Mouse (Mus musculus): Measurements from ENCODE around the gene Mgat4c. TPM values are rescaled to one million over a fixed set of nuclear protein-coding genes. Genes with fewer than 3 reads are reported as not detected.

The Mgat4c gene
- 2.0 TPM in 1 of 2 replicates, not detected in the other for polyA plus RNA-seq (2011; ENCODE audit: insufficient read depth, insufficient read length, low replicate concordance, missing spikeins)

- no peaks in the 10 kb centered on the region for H3K4me1 ChIP-seq (ENCODE audit: control insufficient read depth, insufficient read depth, low read length)
- WGBS, result 74% methylated on average over 6 of the region's 6 CpGs
- no peak within 1 kb of the TSS for H3K27ac ChIP-seq (ENCODE audit: control insufficient read depth, insufficient read depth, low read depth, low read length, poor library complexity)
- H3K4me3 ChIP-seq (replicated peaks; ENCODE audit: control insufficient read depth, low read depth, low read length), result no peak within 1 kb of the TSS
- TF ChIP-seq POLR2A (IDR thresholded peaks at IDR 0.05; ENCODE audit: borderline replicate concordance, control insufficient read depth, low read depth, low read length), result no peak
- TF ChIP-seq CTCF (IDR thresholded peaks at IDR 0.05; ENCODE audit: control insufficient read depth, insufficient read depth, low read length), result no peak
These were observed at the start of gene Mgat4c for GRCm38 (mm10) chr10:101681437-101681912. Gene Mgat4c (plus strand): TSS chr10:101681487.

- no peaks in the 10 kb centered on the region for H3K4me1 ChIP-seq (ENCODE audit: control insufficient read depth, insufficient read depth, low read length)
- 74% methylated on average over 6 of the region's 6 CpGs for WGBS
- no peak for TF ChIP-seq CTCF (IDR thresholded peaks at IDR 0.05; ENCODE audit: control insufficient read depth, insufficient read depth, low read length)
- TF ChIP-seq POLR2A (IDR thresholded peaks at IDR 0.05; ENCODE audit: borderline replicate concordance, control insufficient read depth, low read depth, low read length), result no peak
- H3K4me3 ChIP-seq (replicated peaks; ENCODE audit: control insufficient read depth, low read depth, low read length), result no peak overlapping the region
- no peak overlapping the region for H3K27ac ChIP-seq (ENCODE audit: control insufficient read depth, insufficient read depth, low read depth, low read length, poor library complexity)
These were observed 46.0 kb upstream of the Mgat4c start for GRCm38 (mm10) chr10:101635266-101635665.

GRCm38 (mm10) chr10:101641048-101641447 lies 40.2 kb upstream of the Mgat4c start:
- TF ChIP-seq POLR2A (IDR thresholded peaks at IDR 0.05; ENCODE audit: borderline replicate concordance, control insufficient read depth, low read depth, low read length), result no peak
- no peak for TF ChIP-seq CTCF (IDR thresholded peaks at IDR 0.05; ENCODE audit: control insufficient read depth, insufficient read depth, low read length)
- WGBS, result 64% methylated on average over 2 of the region's 2 CpGs
- H3K4me1 ChIP-seq (ENCODE audit: control insufficient read depth, insufficient read depth, low read length), result no peaks in the 10 kb centered on the region

GRCm38 (mm10) chr10:101681914-101682313 lies 627 bp downstream of the Mgat4c start:
- Histone ChIP-seq H3K4me3 (replicated peaks; ENCODE audit: control insufficient read depth, low read depth, low read length) (no peak overlapping the region), H3K4me1 (ENCODE audit: control insufficient read depth, insufficient read depth, low read length) (no peaks in the 10 kb centered on the region), H3K27ac (ENCODE audit: control insufficient read depth, insufficient read depth, low read depth, low read length, poor library complexity) (no peak overlapping the region)
- 79% methylated on average over 5 of the region's 5 CpGs for WGBS
- TF ChIP-seq CTCF (IDR thresholded peaks at IDR 0.05; ENCODE audit: control insufficient read depth, insufficient read depth, low read length) (no peak), POLR2A (IDR thresholded peaks at IDR 0.05; ENCODE audit: borderline replicate concordance, control insufficient read depth, low read depth, low read length) (no peak)

More at GRCm38 (mm10) chr10:101641048-101641447, 40.2 kb upstream of the Mgat4c start:
- H3K4me3 ChIP-seq (replicated peaks; ENCODE audit: control insufficient read depth, low read depth, low read length), result no peak overlapping the region
- no peak overlapping the region for H3K27ac ChIP-seq (ENCODE audit: control insufficient read depth, insufficient read depth, low read depth, low read length, poor library complexity)

GRCm38 (mm10) chr10:101761828-101762227 lies 80.5 kb downstream of the Mgat4c start:
- 48% methylated on average over 3 of the region's 3 CpGs for WGBS
- no peaks in the 10 kb centered on the region for H3K4me1 ChIP-seq (ENCODE audit: control insufficient read depth, insufficient read depth, low read length)
- no peak overlapping the region for H3K27ac ChIP-seq (ENCODE audit: control insufficient read depth, insufficient read depth, low read depth, low read length, poor library complexity)
- no peak overlapping the region for H3K4me3 ChIP-seq (replicated peaks; ENCODE audit: control insufficient read depth, low read depth, low read length)
- TF ChIP-seq POLR2A (IDR thresholded peaks at IDR 0.05; ENCODE audit: borderline replicate concordance, control insufficient read depth, low read depth, low read length), result no peak
- no peak for TF ChIP-seq CTCF (IDR thresholded peaks at IDR 0.05; ENCODE audit: control insufficient read depth, insufficient read depth, low read length)

- TF ChIP-seq POLR2A (IDR thresholded peaks at IDR 0.05; ENCODE audit: borderline replicate concordance, control insufficient read depth, low read depth, low read length), result no peak
- TF ChIP-seq CTCF (IDR thresholded peaks at IDR 0.05; ENCODE audit: control insufficient read depth, insufficient read depth, low read length), result no peak
- WGBS, result 90% methylated on average over 1 of the region's 1 CpGs
- Histone ChIP-seq H3K4me1 (ENCODE audit: control insufficient read depth, insufficient read depth, low read length) (no peaks in the 10 kb centered on the region), H3K4me3 (replicated peaks; ENCODE audit: control insufficient read depth, low read depth, low read length) (no peak overlapping the region), H3K27ac (ENCODE audit: control insufficient read depth, insufficient read depth, low read depth, low read length, poor library complexity) (no peak overlapping the region)
These were observed 89.4 kb downstream of the Mgat4c start for GRCm38 (mm10) chr10:101770688-101771087.

GRCm38 (mm10) chr10:101771157-101771556 lies 89.9 kb downstream of the Mgat4c start:
- 83% methylated on average over 4 of the region's 4 CpGs for WGBS
- Histone ChIP-seq H3K4me1 (ENCODE audit: control insufficient read depth, insufficient read depth, low read length) (no peaks in the 10 kb centered on the region), H3K27ac (ENCODE audit: control insufficient read depth, insufficient read depth, low read depth, low read length, poor library complexity) (no peak overlapping the region), H3K4me3 (replicated peaks; ENCODE audit: control insufficient read depth, low read depth, low read length) (no peak overlapping the region)
- TF ChIP-seq POLR2A (IDR thresholded peaks at IDR 0.05; ENCODE audit: borderline replicate concordance, control insufficient read depth, low read depth, low read length) (no peak), CTCF (IDR thresholded peaks at IDR 0.05; ENCODE audit: control insufficient read depth, insufficient read depth, low read length) (no peak)

GRCm38 (mm10) chr10:101783161-101783744 lies 102.0 kb downstream of the Mgat4c start:
- H3K4me3 ChIP-seq (replicated peaks; ENCODE audit: control insufficient read depth, low read depth, low read length), result no peak overlapping the region
- 78% methylated on average over 3 of the region's 3 CpGs for WGBS
- TF ChIP-seq POLR2A (IDR thresholded peaks at IDR 0.05; ENCODE audit: borderline replicate concordance, control insufficient read depth, low read depth, low read length), result no peak
- TF ChIP-seq CTCF (IDR thresholded peaks at IDR 0.05; ENCODE audit: control insufficient read depth, insufficient read depth, low read length), result no peak
- H3K4me1 ChIP-seq (ENCODE audit: control insufficient read depth, insufficient read depth, low read length), result no peaks in the 10 kb centered on the region
- no peak overlapping the region for H3K27ac ChIP-seq (ENCODE audit: control insufficient read depth, insufficient read depth, low read depth, low read length, poor library complexity)
